Mouse (Mus musculus) MEL (cell line): ENCODE results near the gene Tead4. TPM values are rescaled to one million over a fixed set of nuclear protein-coding genes. Genes with fewer than 3 reads are reported as not detected.

Experiments used
- DNase-seq: peaks from one replicate; pipeline ENCODE4 v3.0.0; 2011; ENCODE audit warnings: low read depth, low spot score
- H3K27ac ChIP-seq: 2 replicates; pipeline ENCODE4 v1.5.1; 2012; ENCODE audit warnings: low read depth, mild to moderate bottlenecking, control low read depth, low read length, moderate library complexity; ENCODE audit not compliant: control insufficient read depth
- H3K27me3 ChIP-seq, 2 experiments: fragments of 150-350 bp in 1 of 2; sonication (generic) in 1 of 2; 2 replicates each; pipeline ENCODE4 v1.6.1; 2012; ENCODE audit warnings: low read length in 2 of 2, mild to moderate bottlenecking in 2 of 2, improper control_type of control experiment in 1 of 2, moderate library complexity in 1 of 2; ENCODE audit not compliant: insufficient read depth in 2 of 2, control insufficient read depth in 1 of 2
- H3K36me3 ChIP-seq, 2 experiments: 2 replicates each; pipeline ENCODE4 v1.6.1; 2012 to 2014; ENCODE audit warnings: low read length in 2 of 2, improper control_type of control experiment in 1 of 2, inconsistent platforms in 1 of 2, mild to moderate bottlenecking in 1 of 2; ENCODE audit not compliant: insufficient read depth in 2 of 2, control insufficient read depth in 1 of 2
- H3K4me1 ChIP-seq, 2 experiments: fragments of 150-350 bp in 1 of 2; sonication (generic) in 1 of 2; 2 replicates each; pipeline ENCODE4 v1.6.1; 2012; ENCODE audit warnings: low read length in 2 of 2, improper control_type of control experiment in 1 of 2, mild to moderate bottlenecking in 1 of 2; ENCODE audit not compliant: insufficient read depth in 2 of 2, control insufficient read depth in 1 of 2
- H3K4me3 ChIP-seq, 2 experiments: fragments of 150-350 bp in 1 of 2; sonication (generic) in 1 of 2; 2 replicates each; pipeline ENCODE4 v1.5.1; 2012; ENCODE audit warnings: low read depth in 2 of 2, low read length in 2 of 2, mild to moderate bottlenecking in 2 of 2, moderate library complexity in 2 of 2, control low read depth in 1 of 2, improper control_type of control experiment in 1 of 2; ENCODE audit not compliant: control insufficient read depth in 1 of 2, insufficient read depth in 1 of 2
- H3K79me2 ChIP-seq: 2 replicates; pipeline ENCODE4 v1.6.1; 2012; ENCODE audit warnings: mild to moderate bottlenecking, low read length, moderate library complexity; ENCODE audit not compliant: control insufficient read depth, poor library complexity, insufficient read depth
- H3K9ac ChIP-seq: 2 replicates; pipeline ENCODE4 v1.6.1; 2012; ENCODE audit warnings: low read depth, mild to moderate bottlenecking, control low read depth, low read length, moderate library complexity; ENCODE audit not compliant: control insufficient read depth, poor library complexity, severe bottlenecking
- H3K9me3 ChIP-seq: fragments of 150-350 bp; sonication (generic); replicated peaks from 2 replicates; pipeline ENCODE4 v1.6.1; 2012; ENCODE audit warnings: mild to moderate bottlenecking, low read length, improper control_type of control experiment, moderate library complexity; ENCODE audit not compliant: insufficient read depth
- BHLHE40 ChIP-seq: IDR thresholded peaks from 2 replicates; pipeline ENCODE4 v1.6.1; 2012; ENCODE audit warnings: low read depth, mild to moderate bottlenecking, inconsistent platforms, low read length, improper control_type of control experiment, borderline replicate concordance
- CHD2 ChIP-seq: IDR thresholded peaks from 2 replicates; pipeline ENCODE4 v1.6.1; 2011; ENCODE audit warnings: low read length, improper control_type of control experiment
- CTCF ChIP-seq, 3 experiments: IDR thresholded peaks in 2 of 3; conservative IDR thresholded peaks in 1 of 3; 2 replicates each; pipeline ENCODE4 v1.5.1; 2011 to 2012; ENCODE audit warnings: low read length in 3 of 3, low read depth in 2 of 3, mild to moderate bottlenecking in 2 of 3, improper control_type of control experiment in 1 of 3, inconsistent platforms in 1 of 3, mixed read lengths in 1 of 3, moderate library complexity in 1 of 3; ENCODE audit not compliant: control insufficient read depth in 1 of 3, insufficient read depth in 1 of 3, poor library complexity in 1 of 3, severe bottlenecking in 1 of 3
- ELF1 ChIP-seq: IDR thresholded peaks from 2 replicates; pipeline ENCODE4 v1.6.1; 2014; ENCODE audit warnings: low read depth, mild to moderate bottlenecking, inconsistent platforms, low read length, improper control_type of control experiment, moderate library complexity
- EP300 ChIP-seq, 2 experiments: IDR thresholded peaks; 2 replicates each; pipeline ENCODE4 v1.6.1; 2011; ENCODE audit warnings: improper control_type of control experiment in 2 of 2, low read length in 2 of 2, low read depth in 1 of 2, mild to moderate bottlenecking in 1 of 2
- GATA1 ChIP-seq: IDR thresholded peaks from 2 replicates; pipeline ENCODE4 v1.6.1; 2011; ENCODE audit warnings: low read depth, low read length, improper control_type of control experiment
- MAFK ChIP-seq: IDR thresholded peaks from 2 replicates; pipeline ENCODE4 v1.6.1; 2011; ENCODE audit warnings: low read depth, mild to moderate bottlenecking, low read length, improper control_type of control experiment, borderline replicate concordance
- MEF2A ChIP-seq: IDR thresholded peaks from 2 replicates; pipeline ENCODE4 v1.6.1; 2014; ENCODE audit warnings: low read depth, mild to moderate bottlenecking, inconsistent platforms, low read length, improper control_type of control experiment; ENCODE audit not compliant: poor library complexity, insufficient replicate concordance, severe bottlenecking; ENCODE audit errors: extremely low read depth
- MYC ChIP-seq: IDR thresholded peaks from 2 replicates; pipeline ENCODE4 v1.6.1; 2011; ENCODE audit warnings: low read depth, mild to moderate bottlenecking, low read length, improper control_type of control experiment, moderate library complexity
- NELFE ChIP-seq: IDR thresholded peaks from 2 replicates; pipeline ENCODE4 v1.6.1; 2011; ENCODE audit warnings: low read depth, low read length, improper control_type of control experiment
- POLR2A ChIP-seq, 2 experiments: IDR thresholded peaks; 2 replicates each; pipeline ENCODE4 v1.6.1; 2011 to 2012; ENCODE audit warnings: low read length in 2 of 2, mild to moderate bottlenecking in 2 of 2, control low read depth in 1 of 2, improper control_type of control experiment in 1 of 2, low read depth in 1 of 2, moderate library complexity in 1 of 2; ENCODE audit not compliant: control insufficient read depth in 1 of 2, insufficient read depth in 1 of 2, poor library complexity in 1 of 2
- RAD21 ChIP-seq: IDR thresholded peaks from 2 replicates; pipeline ENCODE4 v1.6.1; 2011; ENCODE audit warnings: mild to moderate bottlenecking, low read depth, low read length, improper control_type of control experiment
- RCOR1 ChIP-seq: IDR thresholded peaks from 2 replicates; pipeline ENCODE4 v1.6.1; 2012; ENCODE audit warnings: low read depth, mild to moderate bottlenecking, inconsistent platforms, low read length, improper control_type of control experiment
- SIN3A ChIP-seq: IDR thresholded peaks from 2 replicates; pipeline ENCODE4 v1.6.1; 2012; ENCODE audit warnings: low read length, improper control_type of control experiment, inconsistent platforms
- SMC3 ChIP-seq: IDR thresholded peaks from 2 replicates; pipeline ENCODE4 v1.6.1; 2011; ENCODE audit warnings: low read depth, low read length, improper control_type of control experiment
- TAL1 ChIP-seq: IDR thresholded peaks from 2 replicates; pipeline ENCODE4 v1.6.1; 2012; ENCODE audit warnings: mild to moderate bottlenecking, inconsistent platforms, low read length, moderate library complexity, mixed read lengths
- UBTF ChIP-seq: IDR thresholded peaks from 2 replicates; pipeline ENCODE4 v1.6.1; 2012; ENCODE audit warnings: low read depth, mild to moderate bottlenecking, inconsistent platforms, low read length, improper control_type of control experiment, moderate library complexity, borderline replicate concordance; ENCODE audit not compliant: insufficient read depth
- ZC3H11A ChIP-seq: IDR thresholded peaks from 2 replicates; pipeline ENCODE4 v1.6.1; 2012; ENCODE audit warnings: low read depth, mild to moderate bottlenecking, inconsistent platforms, low read length, improper control_type of control experiment
- polyA plus RNA-seq, 2 experiments: library from polyadenylated mRNA; stranded (reverse) in 1 of 2; unstranded in 1 of 2; fragments of >175 nt in 1 of 2; fragments of >200 nt in 1 of 2; gene quantifications; 2 replicates each; pipeline versions ENCODE4 v1.2.1 to v1.2.4; 2012; ENCODE audit warnings: low replicate concordance in 2 of 2, low read depth in 1 of 2; ENCODE audit not compliant: insufficient read length in 2 of 2, insufficient read depth in 1 of 2, missing spikeins in 1 of 2
- total RNA-seq: library from RNA; depleted of rRNA; stranded (reverse); fragments of 300-350 nt; gene quantifications from 2 replicates; pipeline ENCODE4 v1.2.3, GENCODE M21; 2012

Gene Tead4
- total and polyA plus RNA-seq, 3 experiments = not detected

DNA sequence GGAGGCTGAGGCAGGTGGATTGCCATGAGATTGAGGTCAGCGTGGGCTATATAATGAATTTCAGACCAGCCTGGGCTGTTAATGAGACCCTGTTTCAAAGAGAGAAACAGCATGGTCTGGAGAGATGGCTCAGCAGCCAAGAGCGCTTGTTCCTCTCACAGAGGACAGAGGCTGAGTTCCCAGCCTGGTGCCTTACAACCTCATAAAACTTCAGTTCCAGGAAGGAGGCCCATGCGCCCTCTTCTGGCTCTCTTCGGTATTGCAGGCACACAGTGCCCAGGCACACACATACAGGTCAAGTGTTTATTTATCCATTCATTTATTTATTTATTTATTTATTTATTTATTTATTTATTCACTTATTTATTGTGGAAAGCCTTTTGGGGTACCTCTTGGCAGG is 7.7 kb upstream of the Tead4 start:
- Histone ChIP-seq H3K79me2 (no peaks in the 10 kb centered on the region), H3K27ac (no peak overlapping the region), H3K9me3 (no peaks in the 10 kb centered on the region), H3K27me3 (no peaks in the 10 kb centered on the region; a peak in 1 of 4 replicates), H3K4me1 (no peaks in the 10 kb centered on the region), H3K36me3 (no peaks in the 10 kb centered on the region), H3K9ac (no peak overlapping the region), H3K4me3 (no peak overlapping the region)
- TF ChIP-seq RCOR1 (no peak), BHLHE40 (no peak), POLR2A (IDR thresholded peaks at IDR 0.05; ENCODE audit: control insufficient read depth in 1 of 2, insufficient read depth in 1 of 2, low read depth in 1 of 2, low read length in 2 of 2, poor library complexity in 1 of 2) (no peak), MYC (no peak), EP300 (IDR thresholded peaks at IDR 0.05; ENCODE audit: low read depth in 1 of 2, low read length in 2 of 2) (no peak), CHD2 (no peak), CTCF (IDR thresholded peaks at IDR 0.05 in 2 of 3, conservative IDR thresholded peaks at IDR 0.05 in 1 of 3; ENCODE audit: control insufficient read depth in 1 of 3, insufficient read depth in 1 of 3, low read depth in 2 of 3, low read length in 3 of 3, poor library complexity in 1 of 3, severe bottlenecking in 1 of 3) (peak; percentile 76 to 88 (median 83)), ELF1 (0 out of 2 replicates have a peak, but pooled peaks have one; percentile 39), MEF2A (no peak), SMC3 (peak; percentile 74), GATA1 (no peak), MAFK (no peak), ZC3H11A (peak; percentile 43), UBTF (no peak), RAD21 (peak; percentile 49), SIN3A (no peak), NELFE (no peak), TAL1 (no peak)
- DNase-seq = peak; percentile 74

DNA sequence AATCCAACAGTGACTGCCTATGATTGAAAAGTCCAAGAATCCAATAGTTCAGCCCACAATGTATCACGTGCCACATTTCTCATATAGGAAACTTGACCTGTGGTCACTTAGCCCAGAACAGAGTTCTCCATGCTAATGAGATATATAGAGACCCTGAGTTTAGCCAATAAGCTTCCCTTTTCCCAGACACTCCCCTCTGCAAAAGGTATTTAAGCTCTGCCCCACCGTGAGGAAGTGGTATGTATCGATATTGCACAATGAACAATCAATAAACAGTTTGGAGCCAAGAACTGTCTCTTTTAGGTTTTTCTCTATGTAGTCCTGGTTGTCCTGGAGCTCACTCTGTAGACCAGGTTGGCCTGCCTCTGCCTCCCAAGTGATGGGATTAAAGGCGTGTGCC is 4.2 kb upstream of the Tead4 start:
- H3K27ac ChIP-seq = no peak overlapping the region
- H3K4me1 ChIP-seq = no peaks in the 10 kb centered on the region
- no peak overlapping the region for H3K9ac ChIP-seq
- no peaks in the 10 kb centered on the region for H3K36me3 ChIP-seq
- no peak for TF ChIP-seq POLR2A (IDR thresholded peaks at IDR 0.05; ENCODE audit: control insufficient read depth in 1 of 2, insufficient read depth in 1 of 2, low read depth in 1 of 2, low read length in 2 of 2, poor library complexity in 1 of 2)
- TF ChIP-seq, all 39 proteins: peak for 0
- Histone ChIP-seq H3K79me2 (no peaks in the 10 kb centered on the region), H3K27me3 (no peaks in the 10 kb centered on the region; a peak in 1 of 4 replicates), H3K9me3 (no peaks in the 10 kb centered on the region), H3K4me3 (no peak overlapping the region)
- no peak for DNase-seq
